Mouse (Mus musculus) liver, embryonic 14.5 days (tissue): Measurements from ENCODE around the gene Adipor2.

ENCODE experiments used
- CTCF ChIP-seq: IDR thresholded peaks from 2 replicates; pipeline ENCODE4 v1.5.1; 2016; ENCODE audit warnings: antibody characterized with exemption, low read depth, control low read depth
- EP300 ChIP-seq: IDR thresholded peaks from 2 replicates; pipeline ENCODE4 v1.6.1; 2016; ENCODE audit warnings: antibody characterized with exemption, low read depth

- TF ChIP-seq CTCF = no peak
- no peak for TF ChIP-seq EP300
Measured at GRCm38 (mm10) chr6:119405310-119405709, 12.2 kb downstream of the Adipor2 start.
